Mouse (Mus musculus) stomach, postnatal 0 days (tissue): ENCODE data around the gene Ahcy.

Experiments used
- CTCF ChIP-seq: IDR thresholded peaks from 2 replicates; pipeline ENCODE4 v1.5.1; 2016; ENCODE audit warnings: antibody characterized with exemption, low read depth, mild to moderate bottlenecking, moderate library complexity
- EP300 ChIP-seq: optimal IDR thresholded peaks from 2 replicates; pipeline ENCODE3; 2016; ENCODE audit warnings: antibody characterized with exemption

- no peak for TF ChIP-seq CTCF
- no peak for TF ChIP-seq EP300
These were observed 3.3 kb downstream of the Ahcy start for GRCm38 (mm10) chr2:155071027-155071426.
